Mouse (Mus musculus): ENCODE results near the gene Taf6l.

Taf6l gene

DNA sequence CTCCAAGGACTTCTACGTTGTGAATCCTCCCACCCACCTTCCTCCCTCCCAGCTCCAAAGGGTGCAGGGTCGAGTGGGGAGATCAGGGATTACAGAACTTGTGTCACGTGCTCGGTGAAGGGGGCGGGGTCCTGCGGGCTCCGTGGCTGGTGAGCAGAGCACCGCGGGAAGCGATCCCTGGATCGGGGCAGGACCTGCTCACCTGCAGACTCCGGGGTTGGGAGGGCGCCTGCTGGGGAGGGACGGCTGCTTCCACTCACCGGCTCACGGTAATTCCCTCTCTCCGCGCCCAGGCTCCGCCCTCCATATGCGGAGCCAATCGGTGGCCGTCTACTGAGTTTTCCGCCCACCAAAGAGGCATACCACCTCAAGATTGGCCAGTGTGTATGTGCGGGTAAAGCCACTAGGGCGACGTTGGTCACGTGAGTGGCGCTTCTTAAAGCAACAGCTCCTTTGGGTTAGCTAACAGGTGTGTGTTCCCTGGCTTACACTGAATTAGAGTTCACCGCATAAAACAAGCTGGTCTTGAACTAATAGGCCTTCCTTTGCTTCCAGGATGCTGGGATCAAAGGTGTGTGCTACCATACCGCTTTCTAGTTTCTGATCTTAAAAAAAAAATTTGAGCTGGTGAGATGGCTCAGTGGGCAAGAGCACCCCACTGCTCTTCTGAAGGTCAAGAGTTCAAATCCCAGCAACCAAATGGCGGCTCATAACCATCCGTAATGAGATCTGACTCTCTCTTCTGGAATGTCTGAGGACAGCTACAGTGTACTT lies at the start of gene Taf6l:
Taf6l (minus strand) TSS at position 410 of the 774 bp plus-strand sequence.
- DNase-seq: peak; percentile 96

GRCm38 (mm10) chr19:8832971-8833370 lies 46.8 kb upstream of the Taf6l start:
- no peak for DNase-seq

- no peak for DNase-seq
Measured at GRCm38 (mm10) chr19:8831262-8831661, 45.0 kb upstream of the Taf6l start.

DNA sequence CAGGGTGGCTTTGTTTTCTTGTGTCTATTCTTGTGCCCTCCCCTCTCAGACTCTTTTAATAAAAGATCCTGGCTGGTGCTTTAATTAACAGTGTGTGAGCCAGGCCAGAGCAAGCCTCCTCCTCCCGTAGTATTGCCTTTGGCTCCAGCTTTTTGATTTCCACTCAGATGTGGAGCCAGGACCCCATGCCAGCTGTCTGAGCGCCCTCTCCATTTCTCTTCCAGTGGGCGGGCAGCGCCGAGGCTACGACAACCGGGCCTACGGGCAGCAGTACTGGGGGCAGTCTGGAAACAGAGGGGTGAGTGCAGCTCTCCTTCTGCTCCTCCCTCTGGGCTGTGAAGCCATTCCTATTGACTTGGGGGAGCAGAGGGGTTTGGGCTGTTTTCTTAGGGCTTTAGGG lies 44.4 kb upstream of the Taf6l start:
- DNase-seq: no peak

DNA sequence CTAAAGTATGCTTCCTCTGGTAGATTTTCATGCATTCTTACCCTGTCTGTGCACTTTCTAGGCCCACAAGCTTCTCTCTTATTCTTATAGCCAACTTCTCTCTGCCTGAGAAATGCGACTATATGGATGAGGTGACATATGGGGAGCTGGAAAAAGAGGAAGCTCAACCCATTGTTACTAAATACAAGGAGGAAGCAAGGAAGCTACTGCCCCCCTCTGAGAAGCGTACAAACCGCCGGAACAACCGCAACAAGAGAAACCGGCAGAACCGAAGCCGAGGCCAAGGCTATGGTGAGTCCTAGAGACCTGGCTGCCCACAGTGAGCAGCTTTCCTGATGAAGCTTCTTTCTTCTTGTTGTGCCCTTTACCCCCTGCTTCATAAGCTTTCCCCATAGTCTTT lies 43.4 kb upstream of the Taf6l start, which contains the start of gene AC129217.1:
AC129217.1 (plus strand) TSS at position 114 of the 400 bp plus-strand sequence.
- DNase-seq: no peak

DNA sequence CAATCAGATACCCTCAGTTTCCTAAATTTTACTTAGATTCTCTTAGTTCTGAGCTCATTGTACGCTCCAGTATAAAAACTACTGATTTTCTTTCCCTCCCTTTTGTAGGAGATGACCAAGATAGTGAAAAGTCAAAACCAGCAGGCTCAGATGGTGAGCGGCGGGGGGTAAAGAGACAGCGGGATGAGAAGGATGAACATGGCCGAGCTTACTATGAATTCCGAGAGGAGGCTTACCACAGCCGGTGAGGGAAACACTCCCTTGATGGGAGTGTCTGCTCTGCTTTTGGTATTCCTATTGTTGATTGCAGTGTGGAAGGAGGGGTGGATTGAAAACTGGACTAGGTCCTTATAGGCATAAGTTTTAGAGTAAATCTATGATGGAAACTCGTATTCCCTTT lies 36.5 kb upstream of the Taf6l start:
- no peak for DNase-seq

DNA sequence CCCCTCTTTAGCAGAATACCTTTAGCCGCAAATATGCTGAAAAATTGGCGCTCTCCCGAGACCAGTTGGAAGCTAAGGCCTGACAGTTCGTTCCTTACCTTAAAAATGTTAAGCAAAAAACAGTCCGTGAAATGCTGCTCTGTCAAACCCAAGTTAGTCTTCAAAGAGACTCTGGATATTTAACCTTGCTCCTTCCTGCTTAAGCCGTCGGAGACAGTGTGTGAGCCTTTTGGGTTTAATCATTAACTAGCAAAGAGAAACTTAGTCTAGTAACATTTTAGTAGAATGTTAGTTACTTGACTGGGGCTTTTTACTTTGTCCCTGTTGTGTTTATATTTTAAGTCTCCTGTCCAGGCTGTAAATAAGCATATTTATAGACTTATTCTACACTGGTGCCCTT lies 34.9 kb upstream of the Taf6l start:
- peak; percentile 53 for DNase-seq

DNA sequence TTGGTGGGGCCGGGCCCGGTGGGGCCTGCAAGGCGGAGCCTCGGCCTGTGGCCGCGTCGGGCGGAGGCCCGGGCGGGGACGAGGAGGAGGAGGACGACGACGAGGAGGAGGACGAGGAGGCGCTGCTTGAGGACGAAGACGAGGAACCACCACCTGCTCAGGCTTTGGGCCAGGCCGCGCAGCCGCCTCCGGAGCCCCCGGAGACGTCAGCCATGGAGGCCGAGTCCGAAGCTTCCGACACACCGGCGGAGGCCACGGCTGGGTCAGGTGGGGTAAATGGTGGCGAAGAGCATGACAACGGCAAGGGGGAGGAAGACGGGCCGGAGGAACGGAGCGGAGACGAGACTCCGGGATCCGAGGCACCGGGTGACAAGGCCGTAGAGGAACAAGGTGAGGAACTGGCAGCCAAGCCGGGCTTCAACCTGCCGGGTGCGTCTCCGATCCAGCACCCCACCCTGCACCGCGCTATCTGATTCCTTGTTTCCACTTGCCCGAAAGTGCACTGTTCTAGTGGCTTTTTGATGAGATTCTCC lies 34.3 kb upstream of the Taf6l start:
- DNase-seq: no peak

DNA sequence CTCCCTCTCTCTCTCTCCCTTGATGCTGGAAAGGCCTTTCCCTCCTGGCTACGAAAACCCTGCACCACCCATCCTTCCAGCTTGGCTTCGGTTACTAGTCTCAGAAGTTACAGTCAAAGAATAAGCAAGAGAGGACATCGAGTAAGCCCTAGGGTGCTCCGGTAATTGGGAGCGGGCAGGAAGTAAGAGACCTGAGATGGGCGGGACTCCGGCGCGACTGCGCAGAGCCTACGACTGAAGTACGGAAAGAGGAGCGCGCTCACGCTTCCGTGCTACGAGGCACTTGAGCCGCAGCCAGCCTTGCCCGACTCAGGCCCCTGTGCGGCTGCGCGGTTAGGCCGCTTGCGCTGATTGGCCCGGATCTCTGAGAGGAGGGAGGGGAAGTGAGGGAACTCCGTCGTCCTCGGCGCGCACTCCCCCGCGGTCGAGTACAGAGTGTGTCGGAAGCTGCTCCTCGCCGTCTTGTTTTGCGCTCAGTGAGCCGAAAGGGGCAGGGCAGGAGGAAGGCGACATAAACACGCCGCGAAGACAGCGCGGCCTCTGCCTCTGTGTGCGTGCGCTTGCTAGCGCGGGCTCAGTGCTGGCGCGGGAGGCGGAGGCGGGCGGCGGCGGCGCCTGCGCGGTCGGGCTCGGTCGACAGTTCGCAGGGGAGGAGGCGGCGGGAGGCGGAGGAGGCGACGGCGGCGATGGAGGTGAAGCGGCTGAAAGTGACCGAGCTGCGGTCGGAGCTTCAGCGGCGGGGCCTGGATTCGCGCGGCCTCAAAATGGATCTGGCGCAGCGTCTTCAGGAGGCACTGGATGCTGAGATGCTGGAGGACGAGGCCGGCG lies 33.6 kb upstream of the Taf6l start, which contains the start of gene Hnrnpul2:
Hnrnpul2 (plus strand) TSS at position 415 of the 828 bp plus-strand sequence.
- peak; percentile 99 for DNase-seq

DNA sequence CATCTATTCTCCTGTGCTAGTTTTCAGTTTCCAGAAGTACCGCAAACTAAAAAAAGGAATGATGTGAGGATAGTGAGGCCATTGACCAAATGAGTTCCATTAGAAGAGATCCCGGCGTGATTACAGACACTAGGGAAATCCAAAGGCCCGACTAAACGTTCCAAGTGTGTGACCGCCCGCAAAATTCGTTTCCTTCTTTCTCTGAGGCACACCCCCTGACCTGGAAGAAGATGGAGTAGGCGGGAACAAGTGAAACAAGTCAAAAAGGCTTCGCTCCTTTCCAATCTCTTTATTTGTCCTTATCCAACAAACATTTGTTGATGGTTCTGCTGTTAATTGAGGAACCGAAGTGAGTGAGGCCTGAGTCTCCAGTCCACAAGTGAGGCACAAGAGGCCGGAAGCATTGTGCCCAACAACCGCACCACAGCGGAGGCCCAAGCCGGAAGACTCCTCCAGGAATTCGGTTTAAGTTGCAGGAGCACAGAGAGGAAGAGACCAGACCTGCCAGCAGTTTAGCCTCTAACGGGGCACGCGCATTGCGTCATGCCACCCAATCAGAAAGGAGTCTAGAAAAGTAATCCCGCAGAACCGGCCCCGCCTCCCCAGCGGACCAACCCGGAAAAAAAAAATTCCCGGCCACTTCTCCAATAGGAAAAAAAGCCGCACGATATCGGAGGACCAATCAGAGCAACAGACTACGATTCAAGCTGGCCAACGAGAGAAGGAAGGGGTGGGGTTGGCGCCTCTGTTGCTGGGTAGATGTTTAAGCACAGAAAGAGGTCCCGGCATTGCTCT lies 32.8 kb upstream of the Taf6l start, which contains the start of gene Ttc9c:
Ttc9c (minus strand) TSS at position 533 of the 795 bp plus-strand sequence.
- peak; percentile 99 for DNase-seq

- no peak for DNase-seq
Measured at GRCm38 (mm10) chr19:8818301-8818798, 32.1 kb upstream of the Taf6l start.

DNA sequence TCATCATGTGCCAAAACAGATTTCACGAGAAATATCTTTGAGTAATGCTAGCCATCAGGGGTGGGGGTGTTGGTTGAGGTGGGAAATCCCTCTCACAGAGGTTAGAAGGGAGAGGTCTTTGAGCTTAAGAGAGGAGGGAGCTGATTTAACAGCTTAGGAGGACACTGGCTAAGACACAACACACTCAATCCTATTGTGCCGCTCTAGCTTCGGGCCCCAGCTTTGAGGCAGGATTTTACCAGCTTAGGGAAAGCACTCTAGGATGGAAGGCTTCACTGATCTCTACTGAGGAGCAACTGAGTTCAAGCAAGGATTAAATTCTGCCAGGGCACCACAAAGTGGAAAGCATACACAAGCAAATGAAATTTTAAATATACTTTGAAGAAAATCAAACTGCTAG lies 30.8 kb upstream of the Taf6l start:
- no peak for DNase-seq

- DNase-seq: peak; percentile 61
Measured at GRCm38 (mm10) chr19:8815812-8816211, 29.6 kb upstream of the Taf6l start.

- DNase-seq: no peak
Measured at GRCm38 (mm10) chr19:8806810-8807209, 20.6 kb upstream of the Taf6l start.

DNA sequence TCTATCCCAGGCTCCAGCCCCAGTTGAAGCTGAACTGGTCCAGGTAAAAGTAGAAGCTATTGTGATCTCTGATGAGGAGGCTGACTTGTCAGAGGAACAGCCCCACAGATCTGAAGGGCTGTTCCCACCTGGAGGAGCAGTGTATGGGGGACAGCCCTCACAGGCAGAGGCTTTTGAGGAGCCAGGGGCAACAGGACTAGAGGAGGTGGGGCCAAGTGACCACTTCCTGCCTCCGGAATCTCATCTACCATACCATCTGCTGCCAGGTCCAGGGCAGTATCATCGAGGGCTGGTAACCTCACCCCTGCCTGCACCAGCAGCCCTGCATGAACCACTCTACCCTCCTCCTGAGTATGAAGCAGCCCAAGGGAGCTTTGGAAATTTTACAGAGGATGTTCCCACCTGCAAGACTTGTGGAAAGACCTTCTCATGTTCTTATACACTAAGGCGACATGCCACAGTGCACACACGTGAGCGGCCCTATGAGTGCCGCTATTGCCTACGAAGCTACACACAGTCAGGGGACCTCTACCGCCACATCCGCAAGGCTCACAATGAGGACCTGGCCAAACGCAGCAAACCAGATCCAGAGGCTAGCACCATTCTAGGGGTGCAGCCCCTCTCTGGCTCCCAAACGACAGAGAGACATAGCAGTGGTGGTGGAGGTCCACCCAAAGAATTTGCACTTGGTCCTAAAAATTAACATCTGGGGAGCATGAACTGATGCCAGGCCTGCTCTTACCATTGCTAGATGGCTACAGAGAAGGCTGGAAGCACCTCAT lies 17.9 kb upstream of the Taf6l start:
- DNase-seq: no peak

- no peak for DNase-seq
Measured at GRCm38 (mm10) chr19:8803204-8803780, 17.1 kb upstream of the Taf6l start.

DNA sequence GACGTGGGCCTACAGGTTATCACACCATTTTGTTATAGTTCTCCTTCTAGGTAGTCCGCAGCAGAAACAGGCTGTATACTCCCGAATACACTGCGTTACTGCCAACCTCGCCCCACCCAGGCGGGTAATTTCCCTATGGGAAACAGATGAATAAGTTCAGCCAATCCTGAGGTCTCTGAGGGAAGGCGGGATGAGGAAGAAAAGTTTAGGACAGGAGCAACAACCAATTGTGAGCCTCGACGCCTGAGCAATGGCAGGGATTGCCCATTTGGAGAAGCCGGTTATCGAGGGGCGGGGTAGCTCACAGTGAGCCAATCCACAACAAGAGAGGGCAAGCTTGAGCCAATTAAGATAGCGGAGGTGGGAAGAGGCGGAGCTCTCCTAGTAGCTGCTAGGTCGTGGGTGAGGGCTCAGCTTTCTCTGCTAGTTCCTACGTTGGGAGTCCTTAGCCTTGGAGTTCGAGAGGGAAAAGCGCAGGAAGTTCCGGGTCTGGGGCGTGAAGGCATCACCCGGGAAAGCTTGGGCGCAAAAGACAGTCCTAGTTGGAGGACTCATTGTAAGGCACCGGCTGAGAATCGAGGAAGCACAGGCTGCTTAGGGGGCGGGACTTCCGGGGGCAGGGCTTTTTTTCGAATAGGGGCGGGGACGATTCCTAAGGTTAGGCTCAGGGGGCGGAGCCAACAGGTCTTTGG lies 16.1 kb upstream of the Taf6l start, which contains the start of gene Zbtb3:
Zbtb3 (plus strand) TSS at position 426 of the 692 bp plus-strand sequence.
- DNase-seq: peak; percentile 97

- DNase-seq: no peak
Measured at GRCm38 (mm10) chr19:8798947-8799315, 12.7 kb upstream of the Taf6l start.

DNA sequence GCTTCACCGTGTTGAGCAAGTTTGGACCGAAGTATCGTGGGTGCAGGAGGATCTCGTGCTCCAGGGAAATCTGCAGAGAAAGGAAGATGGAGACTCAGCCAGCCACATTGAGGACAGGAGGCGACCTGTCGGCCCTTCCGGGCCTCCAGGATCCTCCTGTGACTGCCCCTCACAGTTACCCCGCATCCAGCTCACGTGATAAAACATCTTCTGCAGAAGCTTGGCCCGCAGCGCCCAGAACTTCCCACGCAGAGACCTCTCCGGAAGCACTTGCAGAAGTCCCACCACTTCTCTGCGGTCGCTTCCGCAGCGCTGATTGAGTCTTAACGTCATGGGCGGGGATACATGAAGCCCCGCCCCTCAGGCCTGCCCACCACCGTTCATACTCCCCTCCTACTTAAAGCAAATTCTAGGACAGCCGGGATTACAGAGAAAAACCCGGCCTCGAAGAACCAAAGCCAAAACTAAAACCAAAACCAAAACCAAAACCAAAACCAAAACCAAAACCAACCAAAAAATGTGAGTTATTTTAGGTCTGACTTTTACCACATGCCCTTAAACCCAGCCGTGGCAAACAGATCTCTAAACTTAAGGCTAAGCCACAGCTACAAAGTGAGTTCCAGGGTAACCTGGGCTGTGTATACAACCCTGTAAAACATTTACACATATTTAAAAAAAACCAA lies 12.2 kb upstream of the Taf6l start, which contains the start of gene Polr2g:
Polr2g (minus strand) TSS at position 314 of the 683 bp plus-strand sequence.
- DNase-seq: peak; percentile 95

GRCm38 (mm10) chr19:8790171-8790570 lies 4.0 kb upstream of the Taf6l start:
- no peak for DNase-seq

Measured in kidney, postnatal 14 days (tissue).